Mouse (Mus musculus) megakaryocyte, embryonic 14.5 days (primary cell): ENCODE results near the gene Tgif1.

ENCODE experiments used
- FLI1 ChIP-seq: IDR thresholded peaks from 2 replicates; pipeline ENCODE4 v1.6.1; 2012; ENCODE audit warnings: low read length, inconsistent platforms, mixed read lengths
- GATA1 ChIP-seq: IDR thresholded peaks from 3 replicates; pipeline ENCODE4 v1.6.1; 2012; ENCODE audit warnings: mixed read lengths, low read length, inconsistent platforms, borderline replicate concordance

DNA sequence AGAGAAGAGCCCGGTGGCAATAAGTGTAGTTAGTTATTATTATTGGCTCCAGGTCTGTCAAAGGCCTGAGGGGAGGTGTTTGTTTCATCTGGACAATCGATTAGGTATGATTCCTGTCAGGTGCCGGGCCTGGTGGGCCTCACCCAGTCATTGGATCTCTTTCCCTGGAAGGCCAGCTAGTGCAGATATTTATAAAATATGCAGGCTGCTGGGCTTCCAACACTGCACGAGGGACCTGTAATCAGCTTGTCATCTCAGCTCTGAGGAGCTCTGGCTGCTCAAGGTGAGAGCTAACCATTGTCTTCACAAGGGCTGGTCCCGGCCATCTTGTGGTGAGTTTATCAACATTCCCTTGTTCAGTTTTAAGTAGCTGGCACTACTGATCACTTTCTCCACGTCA, 675 bp upstream of the Tgif1 start:
- no peak for TF ChIP-seq FLI1
- TF ChIP-seq GATA1: no peak
